Mouse (Mus musculus): ENCODE results near the gene Lag3.

GRCm38 (mm10) chr6:124881821-124882220 lies 29.7 kb downstream of the Lag3 start:
- TF ChIP-seq CTCF (IDR thresholded peaks at IDR 0.05; ENCODE audit: low read depth) (no peak), EP300 (optimal IDR thresholded peaks at IDR 0.05) (no peak)
